Mouse (Mus musculus) limb, embryonic 14.5 days (tissue): Measurements from ENCODE around the gene Ago1. TPM values are rescaled to one million over a fixed set of nuclear protein-coding genes. Genes with fewer than 3 reads are reported as not detected.

ENCODE experiments used
- ATAC-seq: fragments of 200-750 bp; cut with Nextera tagmentation; 2 replicates; pipeline ENCODE4 v1.8.0; 2017; ENCODE audit warnings: low read depth, moderate number of reproducible peaks, moderate TSS enrichment; ENCODE audit not compliant: low FRiP score
- DNase-seq: peaks from one replicate; pipeline ENCODE4 v3.0.0-alpha.2; 2015; ENCODE audit warnings: low spot score
- H3K27ac ChIP-seq: fragments of 300-500 bp; sonication (generic); replicated peaks from 2 replicates; pipeline ENCODE4 v1.5.1; 2014; ENCODE audit warnings: low read depth, mild to moderate bottlenecking, low read length, moderate library complexity, mixed read lengths
- H3K27me3 ChIP-seq: fragments of 300-500 bp; sonication (generic); 2 replicates; pipeline ENCODE4 v1.6.1; 2014; ENCODE audit warnings: low read length, mixed read lengths; ENCODE audit not compliant: control insufficient read depth, insufficient read depth
- H3K36me3 ChIP-seq: fragments of 300-500 bp; sonication (generic); 2 replicates; pipeline ENCODE4 v1.6.1; 2014; ENCODE audit warnings: mild to moderate bottlenecking, low read length, moderate library complexity, mixed read lengths; ENCODE audit not compliant: control insufficient read depth, insufficient read depth
- H3K4me1 ChIP-seq: fragments of 300-500 bp; sonication (generic); 2 replicates; pipeline ENCODE4 v1.6.1; 2014; ENCODE audit warnings: antibody characterized with exemption, low read length, mixed read lengths; ENCODE audit not compliant: control insufficient read depth, insufficient read depth
- H3K4me2 ChIP-seq: fragments of 300-500 bp; sonication (generic); replicated peaks from 2 replicates; pipeline ENCODE4 v1.6.1; 2014; ENCODE audit warnings: low read depth, mild to moderate bottlenecking, low read length, moderate library complexity; ENCODE audit not compliant: severe bottlenecking
- H3K4me3 ChIP-seq: fragments of 300-500 bp; sonication (generic); replicated peaks from 2 replicates; pipeline ENCODE4 v1.5.1; 2014; ENCODE audit warnings: low read length
- H3K9ac ChIP-seq: fragments of 300-500 bp; sonication (generic); 2 replicates; pipeline ENCODE4 v1.6.1; 2014; ENCODE audit warnings: mild to moderate bottlenecking, low read depth, low read length, moderate library complexity; ENCODE audit not compliant: severe bottlenecking
- H3K9me3 ChIP-seq: fragments of 300-500 bp; sonication (generic); 2 replicates; pipeline ENCODE4 v1.6.1; 2016; ENCODE audit warnings: low read length; ENCODE audit not compliant: control insufficient read depth
- POLR2A ChIP-seq: fragments of 200-500 bp; IDR thresholded peaks from 2 replicates; pipeline ENCODE4 v1.8.0; 2012; ENCODE audit warnings: inconsistent platforms, mild to moderate bottlenecking, moderate library complexity, borderline replicate concordance; ENCODE audit not compliant: insufficient read depth, insufficient read length; ENCODE audit errors: extremely low read depth
- WGBS: fragments of 180-500 bp; shearing (Covaris S2); extraction: QIAGEN DNeasy Blood & Tissue Kit; methylation state at CpG from one replicate; pipeline ENCODE4 v1.1.7; 2014; 5-methylcytosine and 5-hydroxymethylcytosine counted together
- polyA plus RNA-seq, 2 experiments: library from polyadenylated mRNA; depleted of rRNA in 1 of 2; stranded (reverse) in 1 of 2; unstranded in 1 of 2; fragments of >200 nt; fragmentation: Nextera tagmentation in 1 of 2; extraction: Ambion mirVana in 1 of 2; gene quantifications; 2 replicates each; pipeline versions ENCODE4 v1.2.1 to v1.2.3; 2012 to 2014

Ago1 gene
- polyA plus RNA-seq, 2 experiments, result 7.2 to 22.6 TPM

GRCm38 (mm10) chr4:126464892-126465235 lies 3.5 kb downstream of the Ago1 start:
- H3K4me1 ChIP-seq, result peaks cover 20% of the 10 kb centered on the region
- no peak for ATAC-seq
- no peaks in the 10 kb centered on the region for H3K27me3 ChIP-seq
- no peaks in the 10 kb centered on the region for H3K9me3 ChIP-seq
- H3K4me3 ChIP-seq, result no peak overlapping the region
- no peak overlapping the region for H3K4me2 ChIP-seq
- DNase-seq, result no peak
- H3K9ac ChIP-seq, result no peak overlapping the region
- H3K27ac ChIP-seq, result no peak overlapping the region
- peaks cover 5% of the 10 kb centered on the region for H3K36me3 ChIP-seq
- no peak for TF ChIP-seq POLR2A
- WGBS, result 29% methylated on average over 2 of the region's 2 CpGs

- Histone ChIP-seq H3K27me3 (no peaks in the 10 kb centered on the region), H3K9ac (no peak overlapping the region), H3K9me3 (no peaks in the 10 kb centered on the region), H3K36me3 (peaks cover 11% of the 10 kb centered on the region), H3K4me2 (no peak overlapping the region), H3K27ac (no peak overlapping the region), H3K4me1 (peaks cover 20% of the 10 kb centered on the region), H3K4me3 (no peak overlapping the region)
- 38% methylated on average over 4 of the region's 4 CpGs for WGBS
- DNase-seq (no peak), ATAC-seq (no peak)
- no peak for TF ChIP-seq POLR2A
These were observed 4.0 kb downstream of the Ago1 start for GRCm38 (mm10) chr4:126464189-126464891.

DNA sequence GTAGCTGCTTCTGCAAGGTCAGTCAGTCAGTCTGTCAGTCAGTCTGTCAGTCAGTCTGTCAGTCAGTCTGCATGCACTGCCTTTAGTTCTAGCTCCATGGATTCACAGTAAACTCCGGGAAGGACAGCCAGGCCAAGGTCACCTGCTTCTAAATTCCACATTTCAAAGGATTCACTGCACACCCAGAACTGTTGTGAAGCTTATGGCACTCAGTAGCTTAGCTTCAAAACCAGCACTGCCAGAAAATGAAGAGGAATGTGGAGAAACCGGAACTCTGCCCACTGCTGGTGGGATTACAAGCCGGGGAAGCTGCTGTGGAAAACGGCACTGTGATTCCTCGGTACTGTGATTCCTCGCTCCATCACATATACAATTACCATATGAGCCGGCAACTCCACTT lies 12.9 kb downstream of the Ago1 start:
- DNase-seq (no peak), ATAC-seq (no peak)
- no peaks in the 10 kb centered on the region for H3K27me3 ChIP-seq
- H3K27ac ChIP-seq, result no peak overlapping the region
- H3K36me3 ChIP-seq, result peaks cover 73% of the 10 kb centered on the region
- H3K4me3 ChIP-seq, result no peak overlapping the region
- no peaks in the 10 kb centered on the region for H3K4me1 ChIP-seq
- WGBS, result 87% methylated on average over 7 of the region's 7 CpGs
- no peak overlapping the region for H3K9ac ChIP-seq
- H3K9me3 ChIP-seq, result no peaks in the 10 kb centered on the region
- TF ChIP-seq POLR2A, result no peak
- H3K4me2 ChIP-seq, result no peak overlapping the region

DNA sequence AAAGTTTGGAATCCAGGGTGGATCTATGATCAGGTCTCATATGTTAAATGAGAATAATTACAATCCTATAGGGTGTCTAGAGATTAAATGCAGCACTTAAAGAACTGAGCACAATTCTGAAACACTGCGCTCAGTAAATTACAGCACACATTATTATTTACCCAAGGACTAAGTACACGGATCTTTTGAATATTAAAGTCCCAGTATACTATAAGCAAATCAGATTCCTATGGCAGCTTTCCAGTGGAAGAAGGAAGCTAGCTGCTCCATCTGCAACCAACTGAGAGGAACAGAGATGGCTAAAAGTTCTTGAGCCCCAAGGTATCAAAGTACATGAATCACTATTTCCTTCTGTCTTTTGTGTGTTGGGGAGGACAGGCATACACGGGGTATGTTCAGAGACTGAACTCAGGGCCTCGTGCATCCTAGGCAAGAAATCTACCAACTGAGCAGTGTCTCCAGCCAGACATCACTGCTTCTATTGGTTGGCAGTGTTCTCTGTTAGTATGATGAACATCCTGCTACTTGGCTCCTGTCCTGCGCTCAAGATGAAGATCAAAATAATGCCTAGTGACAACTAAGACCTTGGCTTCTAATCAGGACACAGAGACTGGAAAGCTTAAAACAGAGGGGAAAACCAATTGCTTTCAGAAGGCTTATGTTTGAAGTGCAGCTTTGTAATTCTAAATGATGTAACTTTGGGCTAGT lies 13.7 kb downstream of the Ago1 start:
- DNase-seq (no peak), ATAC-seq (no peak)
- WGBS, result 92% methylated on average over 5 of the region's 5 CpGs
- Histone ChIP-seq H3K4me2 (no peak overlapping the region), H3K27me3 (no peaks in the 10 kb centered on the region), H3K27ac (no peak overlapping the region), H3K36me3 (peaks cover 72% of the 10 kb centered on the region), H3K9ac (no peak overlapping the region), H3K4me3 (no peak overlapping the region), H3K9me3 (no peaks in the 10 kb centered on the region), H3K4me1 (no peaks in the 10 kb centered on the region)
- TF ChIP-seq POLR2A, result no peak

GRCm38 (mm10) chr4:126450268-126450667 lies 18.1 kb downstream of the Ago1 start:
- Histone ChIP-seq H3K4me2 (no peak overlapping the region), H3K4me3 (no peak overlapping the region), H3K27ac (no peak overlapping the region), H3K27me3 (no peaks in the 10 kb centered on the region), H3K4me1 (no peaks in the 10 kb centered on the region), H3K9me3 (no peaks in the 10 kb centered on the region), H3K36me3 (peaks cover 63% of the 10 kb centered on the region), H3K9ac (no peak overlapping the region)
- ATAC-seq (no peak), DNase-seq (no peak)
- WGBS, result 95% methylated on average over 1 of the region's 1 CpGs
- TF ChIP-seq POLR2A, result no peak
